Mouse (Mus musculus) thymus, adult 2 months (tissue): ENCODE results near the gene Card11.

Experiments used
- CTCF ChIP-seq: fragments of 200-500 bp; IDR thresholded peaks from 2 replicates; pipeline ENCODE4 v1.5.1; 2012; ENCODE audit warnings: mild to moderate bottlenecking, control low read depth, low read length, moderate library complexity, borderline replicate concordance; ENCODE audit not compliant: control insufficient read depth, poor library complexity, insufficient read depth; ENCODE audit errors: extremely low read depth
- POLR2A ChIP-seq: fragments of 200-500 bp; IDR thresholded peaks from 2 replicates; pipeline ENCODE4 v1.6.1; 2012; ENCODE audit warnings: mild to moderate bottlenecking, low read length, control low read depth, moderate library complexity; ENCODE audit not compliant: control insufficient read depth, poor library complexity, insufficient read depth; ENCODE audit errors: extremely low read depth

GRCm38 (mm10) chr5:140980051-140980450 is 20.3 kb downstream of the Card11 start:
- TF ChIP-seq CTCF (no peak), POLR2A (no peak)
